Mouse (Mus musculus) adrenal gland, adult (tissue): ENCODE results near the gene Col18a1.
A peak's percentile ranks its signal among the peaks of the same experiment; 100 is the strongest.

Experiments used
- DNase-seq, 2 experiments: peaks; one replicate each; pipeline ENCODE4 v3.0.0; 2022 to 2023; ENCODE audit warnings: low spot score in 1 of 2; ENCODE audit not compliant: inconsistent age in 2 of 2

Gene Col18a1

GRCm38 (mm10) chr10:77187427-77187826 lies 21.1 kb upstream of the Col18a1 start:
- DNase-seq = no peak

- peak; percentile 40 to 80 for DNase-seq
Measured at GRCm38 (mm10) chr10:77182804-77183331, 16.5 kb upstream of the Col18a1 start.

GRCm38 (mm10) chr10:77180110-77180509 lies 13.8 kb upstream of the Col18a1 start:
- DNase-seq = no peak

- DNase-seq = no peak
Measured at GRCm38 (mm10) chr10:77178691-77179090, 12.3 kb upstream of the Col18a1 start.

GRCm38 (mm10) chr10:77170400-77170799 lies 4.1 kb upstream of the Col18a1 start:
- DNase-seq = no peak

GRCm38 (mm10) chr10:77165318-77165945 lies 916 bp downstream of the Col18a1 start:
- peak; percentile 50 to 77 for DNase-seq

GRCm38 (mm10) chr10:77164437-77165052 lies 1.8 kb downstream of the Col18a1 start:
- no peak for DNase-seq

GRCm38 (mm10) chr10:77164041-77164436 lies 2.3 kb downstream of the Col18a1 start:
- no peak for DNase-seq

GRCm38 (mm10) chr10:77163392-77163977 lies 2.9 kb downstream of the Col18a1 start:
- DNase-seq = no peak

GRCm38 (mm10) chr10:77159573-77159972 lies 6.8 kb downstream of the Col18a1 start:
- DNase-seq = no peak

GRCm38 (mm10) chr10:77158948-77159347 lies 7.4 kb downstream of the Col18a1 start:
- DNase-seq = no peak

- DNase-seq = peak; percentile 73 to 86
Measured at GRCm38 (mm10) chr10:77157245-77158019, 8.9 kb downstream of the Col18a1 start.

GRCm38 (mm10) chr10:77152178-77152621 lies 14.1 kb downstream of the Col18a1 start:
- peak; percentile 60 to 86 for DNase-seq

GRCm38 (mm10) chr10:77151551-77152002 lies 14.8 kb downstream of the Col18a1 start:
- DNase-seq = peak; percentile 59 to 81

- DNase-seq = peak in 1 of 2 experiments; percentile 52
Measured at GRCm38 (mm10) chr10:77150947-77151521, 15.3 kb downstream of the Col18a1 start.

- no peak for DNase-seq
Measured at GRCm38 (mm10) chr10:77150016-77150415, 16.3 kb downstream of the Col18a1 start.

GRCm38 (mm10) chr10:77147545-77147944 lies 18.8 kb downstream of the Col18a1 start:
- DNase-seq = no peak

GRCm38 (mm10) chr10:77146901-77147463 lies 19.4 kb downstream of the Col18a1 start:
- peak; percentile 75 to 80 for DNase-seq

- no peak for DNase-seq
Measured at GRCm38 (mm10) chr10:77145946-77146345, 20.4 kb downstream of the Col18a1 start.

GRCm38 (mm10) chr10:77144372-77144771 lies 22.0 kb downstream of the Col18a1 start:
- DNase-seq = peak in 1 of 2 experiments; percentile 65
